Comparison of ENCODE assay signal across 18 mouse cellular contexts in the genomic region with DNA sequence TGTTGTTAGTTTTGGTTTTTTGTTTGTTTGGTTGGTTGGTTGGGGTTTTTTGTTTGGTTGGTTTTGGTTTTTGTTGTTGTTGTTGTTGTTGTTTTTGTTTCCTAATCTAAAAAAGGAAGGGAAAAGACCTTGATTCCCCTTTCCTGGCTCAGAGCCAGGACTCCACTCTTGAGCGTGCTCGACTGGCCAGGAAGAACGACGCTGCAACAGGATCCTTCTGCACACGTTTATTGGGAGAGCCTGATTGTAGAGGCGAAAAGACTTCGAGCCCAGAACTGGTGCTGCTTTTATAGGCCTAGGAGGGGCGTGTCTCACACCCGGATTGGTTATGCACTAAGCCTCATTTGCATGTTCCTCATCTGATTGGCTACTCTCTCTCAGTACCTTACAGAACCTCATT. TPM values are rescaled to one million over a fixed set of nuclear protein-coding genes. Genes with fewer than 3 reads are reported as not detected.
"Had no signal": no experiment of that assay in that cellular context is flagged by ENCODE, and none has a peak within 500 bp of the region (broad histone marks: within the 10 kb centered on the region; RNA-seq: fewer than 3 reads in every experiment).

No protein-coding gene starts in this region.

RNA-seq across cellular contexts. Expression of gene Gm10354, which starts 19.3 kb away (rescaled TPM):
- polyA plus RNA-seq: forebrain, postnatal 0 days; gonadal fat pad, adult 2 months; heart, adult 2 months; heart, embryonic 13.5 days; heart, embryonic 15.5 days; heart, postnatal 0 days; hindbrain, embryonic 13.5 days; hindbrain, embryonic 15.5 days; hindbrain, postnatal 0 days; intestine, embryonic 14.5 days; intestine, embryonic 16.5 days; kidney, adult 2 months; kidney, embryonic 15.5 days; kidney, postnatal 0 days; large intestine, adult 2 months; limb, embryonic 11.5 days; limb, embryonic 14.5 days; liver, embryonic 12.5 days had no signal

RNA-seq across cellular contexts. Expression of gene Gm17019, which starts 34.7 kb away (rescaled TPM):
- polyA plus RNA-seq: forebrain, postnatal 0 days; gonadal fat pad, adult 2 months; heart, adult 2 months; heart, embryonic 13.5 days; heart, postnatal 0 days; hindbrain, embryonic 13.5 days; hindbrain, embryonic 15.5 days; hindbrain, postnatal 0 days; intestine, embryonic 14.5 days; intestine, embryonic 16.5 days; kidney, adult 2 months; kidney, embryonic 15.5 days; kidney, postnatal 0 days; large intestine, adult 2 months; limb, embryonic 11.5 days; limb, embryonic 14.5 days; liver, embryonic 12.5 days had no signal

RNA-seq across cellular contexts. Expression of gene Speer4e, which starts 59.8 kb away (rescaled TPM):
- polyA plus RNA-seq: forebrain, postnatal 0 days; gonadal fat pad, adult 2 months; heart, adult 2 months; heart, embryonic 13.5 days; heart, embryonic 15.5 days; heart, postnatal 0 days; hindbrain, embryonic 13.5 days; hindbrain, embryonic 15.5 days; hindbrain, postnatal 0 days; intestine, embryonic 14.5 days; intestine, embryonic 16.5 days; kidney, adult 2 months; kidney, embryonic 15.5 days; kidney, postnatal 0 days; large intestine, adult 2 months; limb, embryonic 11.5 days; limb, embryonic 14.5 days; liver, embryonic 12.5 days had no signal
